In the genomic region with DNA sequence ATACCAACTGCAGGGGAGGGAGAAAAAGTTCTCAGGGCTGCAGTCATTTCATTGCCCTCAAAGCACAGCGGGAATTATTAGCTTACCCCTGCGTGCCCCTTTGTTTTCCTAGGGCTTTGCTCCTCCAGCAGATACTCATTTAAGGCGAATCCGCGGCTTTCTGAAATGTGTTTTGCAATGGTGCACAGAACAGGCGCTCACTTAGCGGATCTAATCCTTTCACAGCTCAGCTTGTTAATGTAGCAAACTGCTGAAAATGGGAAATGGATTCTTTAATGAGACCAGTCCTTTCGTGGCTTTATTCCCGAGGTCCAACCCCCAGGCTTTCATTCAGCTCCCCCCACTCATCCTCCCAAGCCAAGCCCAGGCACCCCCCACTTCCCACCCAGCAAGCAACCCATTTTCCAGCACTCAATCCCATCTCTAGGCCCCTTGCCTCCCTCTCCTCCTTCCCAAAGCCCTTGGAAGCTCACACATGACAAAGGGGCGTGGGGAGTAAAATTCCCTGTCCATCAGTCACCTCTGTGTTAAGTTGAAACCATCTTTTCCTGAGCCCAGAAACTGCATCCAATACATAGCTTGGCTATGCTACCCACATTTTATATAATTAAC, we compare ENCODE assay signal across 9 mouse cellular contexts.
DNase-seq lines count a peak whose midpoint lies in the region; ATAC-seq and TF ChIP-seq lines count a peak whose summit lies in the region.
"Had no signal": no experiment of that assay in that cellular context is flagged by ENCODE, and none has a peak within 500 bp of the region (broad histone marks: within the 10 kb centered on the region; RNA-seq: fewer than 3 reads in every experiment).

No protein-coding gene starts in this region.

- H3K4me1 ChIP-seq in heart, postnatal 0 days (ENCODE audit: control insufficient read depth, insufficient read depth): no peaks in the 10 kb centered on the region
- peaks cover 4% of the 10 kb centered on the region; the same call in 1 of the 2 replicates for H3K4me1 ChIP-seq in embryonic facial prominence, embryonic 14.5 days (ENCODE audit: control insufficient read depth, insufficient read depth, low read length)
- H3K4me1 ChIP-seq in hindbrain, embryonic 16.5 days (ENCODE audit: control insufficient read depth, insufficient read depth, low read depth, low read length): no peaks in the 10 kb centered on the region; the same call in 1 of the 2 replicates
- peaks cover 9% of the 10 kb centered on the region for H3K4me1 ChIP-seq in neural tube, embryonic 13.5 days (replicated peaks)

- no peak overlapping the region for H3K4me3 ChIP-seq in heart, postnatal 0 days (ENCODE audit: low read depth, low read length)
- no peak overlapping the region for H3K4me3 ChIP-seq in embryonic facial prominence, embryonic 14.5 days (ENCODE audit: low read depth, low read length)
- no peak overlapping the region for H3K4me3 ChIP-seq in hindbrain, embryonic 16.5 days (ENCODE audit: low read length)
- H3K4me3 ChIP-seq in neural tube, embryonic 13.5 days: peak overlapping the region; percentile 11; the same call in 1 of the 2 replicates

- H3K27me3 ChIP-seq in heart, postnatal 0 days (ENCODE audit: control insufficient read depth, insufficient read depth, low read length): 0 out of 2 replicates have a peak, but pooled peaks cover 2% of the 10 kb centered on the region
- peaks cover 20% of the 10 kb centered on the region for H3K27me3 ChIP-seq in embryonic facial prominence, embryonic 14.5 days (replicated peaks; ENCODE audit: control insufficient read depth, insufficient read depth, low read length)
- peaks cover 75% of the 10 kb centered on the region for H3K27me3 ChIP-seq in hindbrain, embryonic 16.5 days (replicated peaks; ENCODE audit: control insufficient read depth, insufficient read depth, low read length)
- peaks cover 96% of the 10 kb centered on the region for H3K27me3 ChIP-seq in neural tube, embryonic 13.5 days

- H3K27ac ChIP-seq in heart, postnatal 0 days (ENCODE audit: low read depth): no peak overlapping the region
- no peak overlapping the region for H3K27ac ChIP-seq in embryonic facial prominence, embryonic 14.5 days (replicated peaks; ENCODE audit: low read depth, low read length)
- H3K27ac ChIP-seq in hindbrain, embryonic 16.5 days (ENCODE audit: low read depth, low read length): no peak overlapping the region
- H3K27ac ChIP-seq in neural tube, embryonic 13.5 days (replicated peaks): no peak overlapping the region

- DNase-seq in heart, postnatal 0 days (ENCODE audit: low spot score): no peak
- no peak for DNase-seq in heart, adult 8-10 months (ENCODE audit: low spot score)
- DNase-seq in embryonic facial prominence, embryonic 14.5 days (ENCODE audit: low spot score): no peak
- no peak for DNase-seq in adrenal gland, adult 8-10 months
- no peak for DNase-seq in layer of hippocampus, adult 9-10 months (ENCODE audit: low spot score)
- no peak for DNase-seq in cerebellum, adult 18-20 months
- DNase-seq: right cerebral cortex, postnatal 25 days had no signal

- WGBS in heart, postnatal 0 days: 11% methylated on average over 10 of the region's 10 CpGs
- WGBS in embryonic facial prominence, embryonic 14.5 days: 4% methylated on average over 10 of the region's 10 CpGs
- WGBS in hindbrain, embryonic 16.5 days: 1% methylated on average over 10 of the region's 10 CpGs
- 2% methylated on average over 10 of the region's 10 CpGs for WGBS in neural tube, embryonic 13.5 days

- H3K9me3 ChIP-seq in heart, postnatal 0 days (replicated peaks; ENCODE audit: control insufficient read depth, low read length): no peaks in the 10 kb centered on the region
- no peaks in the 10 kb centered on the region for H3K9me3 ChIP-seq in embryonic facial prominence, embryonic 14.5 days (ENCODE audit: control insufficient read depth, low read length)
- no peaks in the 10 kb centered on the region for H3K9me3 ChIP-seq in hindbrain, embryonic 16.5 days (ENCODE audit: control insufficient read depth, low read length)
- H3K9me3 ChIP-seq in neural tube, embryonic 13.5 days: no peaks in the 10 kb centered on the region

- H3K4me2 ChIP-seq in heart, postnatal 0 days (ENCODE audit: low read depth, low read length): peak overlapping the region; percentile 38
- peak overlapping the region; percentile 28 for H3K4me2 ChIP-seq in embryonic facial prominence, embryonic 14.5 days (ENCODE audit: low read depth, low read length)
- H3K4me2 ChIP-seq in hindbrain, embryonic 16.5 days (ENCODE audit: low read length): 0 out of 2 replicates have a peak overlapping the region, but pooled peaks have one; percentile 26
- H3K4me2 ChIP-seq in neural tube, embryonic 13.5 days: peak overlapping the region; percentile 30

- no peak overlapping the region for H3K9ac ChIP-seq in heart, postnatal 0 days (replicated peaks; ENCODE audit: low read depth, low read length)
- H3K9ac ChIP-seq in embryonic facial prominence, embryonic 14.5 days (ENCODE audit: low read depth, low read length): no peak overlapping the region
- no peak overlapping the region for H3K9ac ChIP-seq in hindbrain, embryonic 16.5 days (ENCODE audit: low read depth, low read length)
- no peak overlapping the region for H3K9ac ChIP-seq in neural tube, embryonic 13.5 days

- no peak for TF ChIP-seq CTCF in heart, postnatal 0 days (IDR thresholded peaks at IDR 0.05; ENCODE audit: low read depth)

- no peak for TF ChIP-seq EP300 in heart, postnatal 0 days (IDR thresholded peaks at IDR 0.05; ENCODE audit: low read depth)

- H3K36me3 ChIP-seq in heart, postnatal 0 days (replicated peaks; ENCODE audit: control insufficient read depth, insufficient read depth, low read length): no peaks in the 10 kb centered on the region
- no peaks in the 10 kb centered on the region for H3K36me3 ChIP-seq in embryonic facial prominence, embryonic 14.5 days (ENCODE audit: control insufficient read depth, insufficient read depth, low read length)
- no peaks in the 10 kb centered on the region for H3K36me3 ChIP-seq in hindbrain, embryonic 16.5 days (ENCODE audit: control insufficient read depth, insufficient read depth, low read length)
- H3K36me3 ChIP-seq in neural tube, embryonic 13.5 days: no peaks in the 10 kb centered on the region

- no peak for ATAC-seq in heart, postnatal 0 days (ENCODE audit: insufficient read depth, low read depth)
- no peak for ATAC-seq in embryonic facial prominence, embryonic 14.5 days (ENCODE audit: low read depth)
- no peak for ATAC-seq in hindbrain, embryonic 16.5 days
- peak; percentile 50; the same call in 1 of the 2 replicates for ATAC-seq in neural tube, embryonic 13.5 days (ENCODE audit: low read depth)
